Mouse (Mus musculus): ENCODE measurements around the gene Dexi. TPM values are rescaled to one million over a fixed set of nuclear protein-coding genes. Genes with fewer than 3 reads are reported as not detected.

Gene Dexi
- 24.8 and 28.4 TPM in 2 replicates for polyA plus RNA-seq (2012; rRNA removed)

GRCm38 (mm10) chr16:10542698-10543365, at the start of gene Dexi:
Gene Dexi, minus strand, starts transcription at chr16:10543054.
- WGBS, result under 1% methylated on average over 60 of the region's 61 CpGs
- DNase-seq (ENCODE audit: low read depth, low spot score), result peak; percentile 85

DNA sequence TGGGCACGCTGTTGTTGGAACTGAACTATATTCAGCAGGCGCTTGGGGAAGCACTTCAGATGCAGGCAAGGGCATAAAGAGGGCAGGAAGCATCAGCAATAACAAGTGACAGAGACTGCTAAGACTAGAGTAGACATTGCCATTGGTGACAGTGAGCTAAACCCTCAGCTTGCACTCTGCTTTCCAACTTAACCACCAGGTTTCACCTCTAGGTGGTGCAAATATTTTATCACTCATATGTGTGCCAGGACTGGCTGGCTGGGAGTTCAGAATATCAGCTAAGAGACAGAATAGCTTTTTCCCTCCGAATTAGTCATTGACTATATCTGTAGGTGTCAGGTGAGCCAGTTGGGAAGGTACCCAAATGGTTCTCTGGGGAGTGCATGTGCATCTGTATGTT, 43.7 kb upstream of the Dexi start:
- no peak for DNase-seq (ENCODE audit: low read depth, low spot score)

GRCm38 (mm10) chr16:10585165-10585564, 42.3 kb upstream of the Dexi start:
- 41% methylated on average over 1 of the region's 1 CpGs for WGBS
- no peak for DNase-seq (ENCODE audit: low read depth, low spot score)

More for the DNA sequence above, 43.7 kb upstream of the Dexi start:
- WGBS, result 78% methylated on average over 3 of the region's 3 CpGs

GRCm38 (mm10) chr16:10581234-10581898, 38.5 kb upstream of the Dexi start:
- WGBS, result 44% methylated on average over 2 of the region's 2 CpGs
- DNase-seq (ENCODE audit: low read depth, low spot score), result no peak

DNA sequence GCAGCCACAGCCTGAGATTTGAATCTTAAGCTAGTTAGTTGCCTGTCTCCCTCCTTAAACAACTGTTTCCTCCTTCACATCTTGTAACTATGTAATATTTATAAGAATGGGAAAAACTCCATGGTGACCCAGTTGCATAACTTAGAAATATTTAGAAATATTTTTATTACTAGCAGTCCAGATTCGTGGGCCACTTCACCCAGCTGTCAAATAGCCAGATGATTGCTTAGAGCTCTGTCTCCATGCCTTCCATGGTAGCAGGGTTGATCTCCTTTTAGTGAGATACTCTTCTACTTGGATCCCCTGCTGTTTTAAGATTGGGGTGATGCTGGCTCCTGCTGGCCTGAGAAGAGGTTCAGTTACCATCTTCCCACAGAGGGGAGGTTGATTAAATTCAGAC, 35.5 kb upstream of the Dexi start:
- no peak for DNase-seq (ENCODE audit: low read depth, low spot score)
- 34% methylated on average over 1 of the region's 1 CpGs for WGBS

GRCm38 (mm10) chr16:10577548-10577947, 34.7 kb upstream of the Dexi start:
- no peak for DNase-seq (ENCODE audit: low read depth, low spot score)
- 55% methylated on average over 5 of the region's 5 CpGs for WGBS

GRCm38 (mm10) chr16:10575915-10576314, 33.1 kb upstream of the Dexi start:
- no peak for DNase-seq (ENCODE audit: low read depth, low spot score)
- WGBS, result 80% methylated on average over 4 of the region's 4 CpGs

- 65% methylated on average over 2 of the region's 2 CpGs for WGBS
- DNase-seq (ENCODE audit: low read depth, low spot score), result no peak
Observed at GRCm38 (mm10) chr16:10574936-10575335, 32.1 kb upstream of the Dexi start.

DNA sequence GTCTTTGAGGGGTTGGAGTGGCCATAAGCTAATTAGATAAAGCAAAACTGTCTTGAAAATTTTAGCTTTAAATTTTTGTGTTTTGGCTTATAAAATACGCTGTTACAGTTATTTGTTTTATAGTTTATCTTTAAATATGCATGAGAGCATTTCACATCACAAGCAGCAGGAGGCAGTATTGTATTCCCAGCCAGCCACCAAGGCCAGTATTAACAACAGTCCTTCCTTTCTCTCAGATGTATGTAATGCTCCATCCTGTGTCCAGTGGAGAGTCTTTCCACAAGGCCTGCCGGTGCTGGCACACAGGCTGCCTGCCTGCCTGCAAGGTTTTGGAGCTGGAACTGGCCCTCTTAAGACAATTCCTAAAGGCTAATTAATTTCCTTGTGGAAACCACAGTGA, 29.0 kb upstream of the Dexi start:
- WGBS, result 40% methylated on average over 2 of the region's 2 CpGs
- DNase-seq (ENCODE audit: low read depth, low spot score), result no peak

DNA sequence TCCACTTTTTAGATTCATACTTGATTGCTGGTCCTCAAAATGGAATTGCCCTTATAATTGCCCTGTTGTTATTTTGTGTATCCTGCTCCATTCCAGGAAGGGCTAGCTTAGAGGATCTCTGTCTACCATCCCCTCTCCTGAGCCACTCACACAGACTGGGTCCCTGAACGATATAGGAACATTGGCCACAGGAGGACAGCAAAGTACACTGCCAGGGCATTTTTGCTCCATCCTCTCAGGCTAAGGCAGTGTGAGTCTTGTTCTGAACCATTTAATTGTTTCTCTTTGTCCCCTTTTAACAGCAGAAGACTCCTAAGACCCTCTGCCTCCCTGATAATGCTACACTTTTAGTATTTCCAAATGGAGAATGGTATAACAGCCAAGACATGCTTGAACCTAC, 27.9 kb upstream of the Dexi start:
- no peak for DNase-seq (ENCODE audit: low read depth, low spot score)
- 67% methylated on average over 1 of the region's 1 CpGs for WGBS

- DNase-seq (ENCODE audit: low read depth, low spot score), result no peak
- 81% methylated on average over 5 of the region's 5 CpGs for WGBS
Observed at GRCm38 (mm10) chr16:10569809-10570395, 27.0 kb upstream of the Dexi start.

DNA sequence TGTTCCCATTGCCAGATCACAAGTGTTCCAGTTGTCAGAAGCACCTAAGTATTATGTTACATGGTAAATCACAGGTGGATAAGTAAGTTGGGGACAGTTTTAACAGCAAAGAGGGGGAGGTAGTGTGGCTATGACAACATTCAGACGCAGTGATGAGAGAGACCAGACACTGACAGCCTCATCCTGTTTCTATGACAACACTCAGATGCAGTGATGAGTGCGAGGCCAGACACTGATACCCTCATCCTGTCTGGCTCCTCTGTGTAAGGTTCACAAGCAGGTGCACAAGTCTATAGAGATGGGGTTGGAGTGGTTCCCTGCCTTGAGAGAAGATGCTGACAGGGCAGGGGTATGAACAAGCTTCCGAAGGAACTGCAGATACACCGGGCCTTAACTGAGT, 24.3 kb upstream of the Dexi start:
- 97% methylated on average over 4 of the region's 4 CpGs for WGBS

GRCm38 (mm10) chr16:10565278-10565885, 22.5 kb upstream of the Dexi start:
- WGBS, result 45% methylated on average over 4 of the region's 4 CpGs

More for the DNA sequence above, 24.3 kb upstream of the Dexi start:
- no peak for DNase-seq (ENCODE audit: low read depth, low spot score)

GRCm38 (mm10) chr16:10559991-10560390, 17.1 kb upstream of the Dexi start:
- WGBS, result 50% methylated on average over 8 of the region's 8 CpGs
- no peak for DNase-seq (ENCODE audit: low read depth, low spot score)

More at GRCm38 (mm10) chr16:10565278-10565885, 22.5 kb upstream of the Dexi start:
- DNase-seq (ENCODE audit: low read depth, low spot score), result no peak

DNA sequence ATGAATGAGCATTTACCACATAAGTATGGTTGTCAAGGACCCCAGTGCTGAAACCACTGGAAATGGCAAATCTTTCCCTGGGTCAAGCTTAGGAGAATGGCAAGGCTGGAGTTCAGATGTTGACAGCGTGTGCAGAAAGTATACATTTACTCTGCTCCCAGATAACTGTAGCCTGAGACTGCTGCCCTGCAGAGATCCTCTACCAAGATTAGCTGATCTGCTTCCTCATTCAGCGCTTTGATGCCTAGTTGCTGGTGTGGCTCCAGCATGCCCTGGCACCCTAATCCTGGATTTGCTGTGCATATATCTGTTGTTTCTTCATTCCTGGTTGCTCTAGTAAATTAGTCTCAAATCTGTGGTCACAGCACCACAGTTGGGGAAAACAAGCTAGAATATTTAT, 11.0 kb upstream of the Dexi start:
- WGBS, result 92% methylated on average over 2 of the region's 2 CpGs
- DNase-seq (ENCODE audit: low read depth, low spot score), result no peak

- DNase-seq (ENCODE audit: low read depth, low spot score), result no peak
- WGBS, result 58% methylated on average over 4 of the region's 4 CpGs
Observed at GRCm38 (mm10) chr16:10551592-10551991, 8.7 kb upstream of the Dexi start.

DNA sequence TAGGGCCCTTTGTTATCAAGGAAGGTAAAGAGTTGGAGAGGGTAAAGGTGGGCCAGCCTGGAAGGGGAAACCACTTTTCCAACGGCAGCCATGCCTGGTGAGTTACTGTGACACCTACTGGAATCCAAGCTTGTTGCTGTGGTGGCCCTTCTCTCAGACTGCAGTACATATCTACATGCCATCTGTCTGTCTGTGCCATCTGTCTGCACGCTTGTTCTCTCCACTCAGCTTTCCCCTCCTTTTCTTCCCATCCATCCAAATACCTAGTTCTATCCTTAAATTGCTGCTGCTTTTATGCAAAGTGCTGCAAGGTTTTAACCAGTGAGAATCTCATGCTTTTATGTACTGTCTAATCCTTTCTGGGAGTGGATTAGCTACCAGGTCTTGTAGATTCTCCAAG, 6.7 kb upstream of the Dexi start:
- DNase-seq (ENCODE audit: low read depth, low spot score), result no peak
- 81% methylated on average over 2 of the region's 2 CpGs for WGBS

DNA sequence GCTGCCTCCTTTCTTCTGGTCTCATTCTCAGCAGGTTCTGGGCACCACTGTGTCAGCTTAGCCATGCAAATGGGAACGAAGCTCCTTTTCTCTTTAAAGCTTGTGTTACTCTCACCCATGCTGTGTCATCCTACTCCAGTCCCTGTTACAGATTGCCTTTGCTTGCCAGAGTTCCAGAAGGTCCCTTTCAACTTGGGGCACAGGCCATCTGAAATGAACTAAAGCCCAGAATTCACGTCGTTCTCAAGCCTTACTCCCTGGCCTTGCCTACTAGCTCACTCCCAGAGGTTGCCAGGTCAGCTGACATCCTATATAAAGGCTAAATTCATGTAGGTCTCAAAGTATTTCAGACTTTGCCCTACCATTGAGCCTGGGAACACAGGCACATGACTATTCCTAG, 6.1 kb upstream of the Dexi start:
- DNase-seq (ENCODE audit: low read depth, low spot score), result no peak
- 74% methylated on average over 3 of the region's 3 CpGs for WGBS

DNA sequence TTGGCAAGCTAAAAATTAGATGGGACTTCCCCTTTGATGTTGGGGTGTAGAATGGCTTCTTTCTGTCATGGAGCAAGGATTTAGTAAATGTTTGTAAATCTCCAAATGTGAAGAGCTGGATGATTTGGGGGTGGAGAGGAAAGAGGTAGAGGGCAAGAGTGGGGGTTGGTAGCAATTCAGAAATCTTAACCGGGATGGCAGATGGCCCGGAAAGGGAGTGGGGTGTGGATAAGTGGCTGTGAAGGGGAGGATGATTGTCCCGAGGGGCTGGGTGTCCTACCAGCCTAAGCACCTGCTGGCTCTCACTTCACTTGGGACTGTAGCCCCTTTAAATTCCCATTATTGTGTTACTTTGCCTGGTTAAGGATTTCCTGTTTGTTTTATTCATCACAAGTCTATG, 4.0 kb upstream of the Dexi start:
- 29% methylated on average over 3 of the region's 3 CpGs for WGBS
- DNase-seq (ENCODE audit: low read depth, low spot score), result no peak

DNA sequence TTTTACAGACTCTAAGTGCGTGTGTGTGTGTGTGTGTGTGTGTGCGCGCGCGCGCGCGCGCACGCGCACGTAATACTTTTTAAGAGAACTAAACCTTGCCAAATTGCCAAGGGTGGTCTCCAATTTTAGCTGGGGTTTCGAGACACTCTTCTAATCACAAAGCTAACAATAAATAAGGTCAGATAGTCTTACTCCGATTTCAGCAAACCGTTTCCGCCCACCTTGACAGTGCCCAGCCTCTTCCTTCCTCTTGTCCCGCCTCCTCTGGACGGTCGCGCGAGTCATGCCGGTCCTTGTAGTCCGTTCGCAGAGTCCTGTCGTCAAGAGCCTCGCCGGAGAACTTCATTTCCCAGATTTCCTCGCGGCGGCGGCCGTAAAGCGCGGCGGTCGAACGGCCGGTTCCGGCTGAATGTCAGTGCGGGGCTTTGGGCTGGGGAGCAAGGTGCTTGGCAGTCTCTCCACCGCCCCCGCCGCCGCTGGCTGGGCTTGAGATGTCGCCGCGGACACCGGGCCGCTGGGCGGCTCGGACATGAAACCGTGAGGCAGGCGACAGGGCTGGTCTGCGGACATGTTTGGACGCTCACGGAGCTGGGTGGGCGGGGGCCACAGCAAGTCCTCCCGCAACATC, 2.3 kb upstream of the Dexi start, which contains the start of gene Clec16a:
TSS of gene Clec16a (plus strand) at position 345 of the 628 bp plus-strand sequence.
- under 1% methylated on average over 58 of the region's 58 CpGs for WGBS
- peak; percentile 86 for DNase-seq (ENCODE audit: low read depth, low spot score)
